Mouse (Mus musculus) G1E-ER4 (cell line): Measurements from ENCODE around the gene BC107364. TPM values are rescaled to one million over a fixed set of nuclear protein-coding genes. Genes with fewer than 3 reads are reported as not detected.
"Not testable (repeated sequence)": the region's sequence is repeated elsewhere in the genome, so short reads cannot be mapped to it uniquely, and the experiment has no call there.

ENCODE experiments used
- GATA1 ChIP-seq: IDR thresholded peaks from one replicate; pipeline ENCODE4 v1.8.0; 2012; ENCODE audit warnings: low read length, inconsistent platforms
- polyA plus RNA-seq: library from polyadenylated mRNA; stranded (reverse); fragments of >175 nt; gene quantifications from 2 replicates; pipeline ENCODE4 v1.2.3, GENCODE M21; 2012

BC107364 gene
- not detected in 2 replicates for polyA plus RNA-seq

- not testable (repeated sequence) for TF ChIP-seq GATA1
Measured at GRCm38 (mm10) chr3:96452262-96452661, at the start of gene BC107364. BC107364 (minus strand) TSS chr3:96452306.

GRCm38 (mm10) chr3:96501391-96502115 lies 49.4 kb upstream of the BC107364 start:
- no peak for TF ChIP-seq GATA1

- TF ChIP-seq GATA1: no peak
Measured at GRCm38 (mm10) chr3:96500691-96501265, 48.7 kb upstream of the BC107364 start.

GRCm38 (mm10) chr3:96500289-96500621 lies 48.1 kb upstream of the BC107364 start:
- no peak for TF ChIP-seq GATA1

GRCm38 (mm10) chr3:96499481-96500288 lies 47.6 kb upstream of the BC107364 start:
- no peak for TF ChIP-seq GATA1

- TF ChIP-seq GATA1: no peak
Measured at GRCm38 (mm10) chr3:96498476-96499245, 46.6 kb upstream of the BC107364 start.

GRCm38 (mm10) chr3:96497451-96498028 lies 45.4 kb upstream of the BC107364 start:
- TF ChIP-seq GATA1: no peak

GRCm38 (mm10) chr3:96496216-96496615 lies 44.1 kb upstream of the BC107364 start:
- TF ChIP-seq GATA1: no peak

- no peak for TF ChIP-seq GATA1
Measured at GRCm38 (mm10) chr3:96495490-96496210, 43.5 kb upstream of the BC107364 start.

- TF ChIP-seq GATA1: no peak
Measured at GRCm38 (mm10) chr3:96494912-96495311, 42.8 kb upstream of the BC107364 start.

- TF ChIP-seq GATA1: no peak
Measured at GRCm38 (mm10) chr3:96487596-96488289, 35.6 kb upstream of the BC107364 start.

GRCm38 (mm10) chr3:96485361-96485760 lies 33.3 kb upstream of the BC107364 start:
- TF ChIP-seq GATA1: no peak

GRCm38 (mm10) chr3:96484921-96485320 lies 32.8 kb upstream of the BC107364 start:
- no peak for TF ChIP-seq GATA1

GRCm38 (mm10) chr3:96483946-96484345 lies 31.8 kb upstream of the BC107364 start:
- no peak for TF ChIP-seq GATA1
